Mouse (Mus musculus) embryonic fibroblast, embryonic 13.5 days (primary cell): ENCODE data around the gene Prrx2. TPM values are rescaled to one million over a fixed set of nuclear protein-coding genes. Genes with fewer than 3 reads are reported as not detected.

Experiments
- H3K27ac ChIP-seq: 2 replicates; pipeline ENCODE4 v1.5.1; 2012; ENCODE audit warnings: low read length, control low read depth, inconsistent platforms; ENCODE audit not compliant: insufficient read depth
- H3K4me1 ChIP-seq: 2 replicates; pipeline ENCODE4 v1.6.1; 2011; ENCODE audit warnings: low read length; ENCODE audit not compliant: control insufficient read depth, insufficient read depth
- H3K4me3 ChIP-seq: 2 replicates; pipeline ENCODE4 v1.5.1; 2011; ENCODE audit warnings: mild to moderate bottlenecking, control low read depth, low read length; ENCODE audit not compliant: insufficient read depth
- CTCF ChIP-seq: IDR thresholded peaks from 2 replicates; pipeline ENCODE4 v1.5.1; 2011; ENCODE audit warnings: mild to moderate bottlenecking, control low read depth, low read length, moderate library complexity, borderline replicate concordance; ENCODE audit not compliant: insufficient read depth
- POLR2A ChIP-seq: IDR thresholded peaks from 2 replicates; pipeline ENCODE4 v1.6.1; 2011; ENCODE audit warnings: low read depth, mild to moderate bottlenecking, control low read depth, low read length, moderate library complexity
- polyA plus RNA-seq: library from polyadenylated mRNA; stranded (reverse); fragments of >200 nt; gene quantifications from 2 replicates; pipeline ENCODE4 v1.2.4, GENCODE M21; 2011; ENCODE audit warnings: low read depth; ENCODE audit not compliant: missing spikeins, insufficient read length

Prrx2 gene
- polyA plus RNA-seq, 1 experiment = 154 TPM

DNA sequence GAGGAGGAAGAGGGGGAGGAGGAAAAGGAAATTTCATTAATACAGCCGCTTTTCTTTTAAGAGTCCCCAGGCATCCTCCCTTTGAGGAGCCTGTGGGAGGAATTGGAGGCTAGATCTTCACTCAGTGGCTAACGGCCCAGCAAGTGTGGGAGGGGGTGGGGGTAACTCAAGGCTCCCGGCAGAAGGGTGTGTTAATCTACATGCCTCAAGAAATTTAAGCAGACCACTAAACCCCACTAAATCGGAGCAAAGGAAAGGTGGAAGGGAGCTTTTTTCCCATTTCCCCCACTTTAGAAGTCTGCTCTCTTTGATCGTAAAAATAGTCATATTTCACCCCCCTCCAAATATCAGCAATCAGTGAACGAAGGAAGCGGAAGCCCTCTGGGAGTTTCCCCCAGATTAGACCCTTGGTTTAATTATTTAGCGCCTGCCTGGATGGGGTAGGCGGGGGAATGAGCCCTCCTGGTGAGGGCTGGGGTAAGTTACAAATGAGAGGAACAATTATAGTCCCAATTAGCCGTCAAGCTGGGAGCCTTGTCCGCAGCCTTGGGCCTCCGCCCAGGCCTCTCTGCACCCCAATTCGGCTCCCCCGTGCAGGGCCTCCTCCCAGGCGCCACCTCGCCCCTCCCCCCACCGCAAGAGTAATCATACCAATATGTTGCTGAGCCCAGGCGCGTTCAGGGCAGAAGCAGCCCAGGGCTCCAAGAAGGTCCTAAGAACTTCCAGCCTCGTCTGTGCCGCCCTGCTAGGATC, 1.6 kb downstream of the Prrx2 start:
- H3K4me1 ChIP-seq = peaks cover 11% of the 10 kb centered on the region; the same call in 1 of the 2 replicates
- no peak overlapping the region for H3K4me3 ChIP-seq
- peak overlapping the region; percentile 80 for H3K27ac ChIP-seq
- TF ChIP-seq POLR2A = no peak
- TF ChIP-seq CTCF = no peak

DNA sequence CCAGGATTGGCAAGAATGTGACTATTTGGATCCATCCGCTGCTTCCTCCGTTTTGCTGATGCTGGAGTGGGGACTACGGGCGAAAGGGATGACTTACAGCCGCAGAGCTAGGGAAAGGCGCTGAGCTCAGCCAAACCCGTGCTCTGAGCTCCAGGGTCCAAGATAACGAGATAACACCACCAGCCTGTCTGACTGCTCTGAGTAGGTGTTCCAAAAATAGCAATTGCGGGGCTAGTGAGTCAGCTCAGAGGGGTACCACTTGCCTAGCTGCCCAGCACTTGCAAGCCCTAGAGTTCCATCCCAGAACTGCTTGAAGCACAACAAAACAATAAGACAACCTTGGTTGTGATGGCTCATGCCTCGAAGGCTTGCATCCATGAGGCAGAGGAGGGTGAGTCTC, 7.8 kb downstream of the Prrx2 start:
- H3K4me3 ChIP-seq = no peak overlapping the region
- no peak overlapping the region for H3K27ac ChIP-seq
- TF ChIP-seq CTCF (no peak), POLR2A (no peak)
- peaks cover 5% of the 10 kb centered on the region; the same call in 1 of the 2 replicates for H3K4me1 ChIP-seq

DNA sequence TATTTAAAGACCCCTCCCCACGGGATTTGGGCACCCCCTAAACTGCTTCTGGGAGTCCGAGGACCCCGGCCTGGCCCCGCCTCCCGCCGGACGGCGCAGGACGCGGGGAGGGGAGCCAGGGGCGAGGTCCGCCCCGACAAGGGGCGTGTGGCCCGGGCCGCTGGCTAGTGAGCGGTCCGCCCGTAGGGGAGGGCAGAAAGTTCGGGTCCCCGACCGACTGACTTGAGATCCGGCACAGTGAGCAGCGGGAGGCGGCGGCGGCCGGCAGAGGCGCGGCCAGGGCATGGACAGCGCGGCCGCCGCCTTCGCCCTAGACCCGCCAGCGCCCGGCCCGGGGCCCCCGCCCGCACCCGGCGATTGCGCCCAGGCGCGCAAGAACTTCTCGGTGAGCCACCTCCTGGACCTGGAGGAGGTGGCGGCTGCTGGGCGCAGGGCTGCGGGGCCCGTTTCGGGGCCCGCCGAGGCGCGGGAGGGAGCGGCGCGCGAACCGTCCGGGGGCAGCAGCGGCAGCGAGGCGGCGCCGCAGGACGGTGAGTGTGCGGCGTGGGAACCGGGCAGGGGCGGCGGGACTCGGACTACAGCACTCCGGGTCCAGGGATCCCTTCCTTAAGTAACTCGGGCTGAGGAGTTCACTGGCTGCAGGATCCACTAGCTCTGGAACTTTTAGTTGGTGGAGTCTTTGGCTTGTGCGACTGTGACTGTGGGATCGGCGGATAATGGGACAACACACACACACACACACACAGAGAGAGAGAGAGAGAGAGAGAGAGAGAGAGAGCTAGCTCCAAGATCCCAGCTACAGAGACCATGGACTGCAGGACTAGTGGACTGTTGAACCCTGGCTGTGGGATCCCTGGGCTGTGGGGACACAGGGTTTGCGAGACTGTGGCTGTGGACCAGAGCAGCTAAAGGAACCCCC, 10.6 kb downstream of the Prrx2 start:
- TF ChIP-seq CTCF (no peak), POLR2A (peak; percentile 75)
- peak overlapping the region; percentile 20 for H3K27ac ChIP-seq
- peaks cover 9% of the 10 kb centered on the region; the same call in 1 of the 2 replicates for H3K4me1 ChIP-seq
- peak overlapping the region; percentile 74 for H3K4me3 ChIP-seq

DNA sequence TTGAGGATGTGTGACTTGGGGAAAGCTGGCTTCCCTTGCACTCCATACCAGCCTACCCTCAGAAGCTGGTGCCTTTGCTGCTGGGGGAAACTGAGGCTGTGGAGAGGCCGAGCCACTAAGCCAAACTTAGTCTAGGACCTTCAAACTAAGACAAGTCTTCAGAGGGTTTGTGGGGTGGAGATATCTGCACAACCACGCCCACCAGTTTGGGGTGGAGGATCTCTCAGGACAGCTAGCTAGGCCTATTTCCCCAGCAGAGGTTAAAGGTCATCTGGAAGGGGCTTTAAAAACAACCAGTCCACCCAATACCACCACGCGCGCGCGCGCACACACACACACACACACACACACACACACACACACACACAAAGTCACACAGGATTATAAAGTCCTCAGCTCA, 11.5 kb downstream of the Prrx2 start:
- TF ChIP-seq CTCF = no peak
- peak; percentile 66; the same call in 1 of the 2 replicates for TF ChIP-seq POLR2A
- Histone ChIP-seq H3K27ac (peak overlapping the region; percentile 20), H3K4me1 (peaks cover 11% of the 10 kb centered on the region; the same call in 1 of the 2 replicates), H3K4me3 (peak overlapping the region; percentile 74)

DNA sequence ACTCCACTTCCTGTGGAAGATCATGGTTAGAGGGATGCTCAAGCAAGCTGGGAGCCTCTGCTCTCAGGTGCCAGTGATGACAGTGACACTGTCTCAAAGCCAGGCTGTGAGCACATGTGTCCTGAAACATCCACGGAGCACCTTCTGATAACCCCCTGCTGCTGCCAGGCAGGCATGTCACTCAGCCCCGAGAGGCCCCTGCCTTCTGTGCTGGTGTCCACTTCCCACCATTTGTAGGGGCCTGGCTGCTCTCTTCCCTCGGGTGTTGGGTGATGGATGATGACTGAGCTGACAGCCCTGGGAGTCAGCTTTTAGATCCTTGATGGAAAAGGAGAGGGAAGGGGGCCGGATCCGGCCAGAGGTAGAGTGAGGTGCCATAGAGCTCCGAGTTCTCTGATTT, 12.0 kb downstream of the Prrx2 start:
- no peak for TF ChIP-seq CTCF
- no peak; the same call in 1 of the 2 replicates for TF ChIP-seq POLR2A
- Histone ChIP-seq H3K4me1 (peaks cover 13% of the 10 kb centered on the region; the same call in 1 of the 2 replicates), H3K27ac (peak overlapping the region; percentile 91), H3K4me3 (peak overlapping the region; percentile 74)

DNA sequence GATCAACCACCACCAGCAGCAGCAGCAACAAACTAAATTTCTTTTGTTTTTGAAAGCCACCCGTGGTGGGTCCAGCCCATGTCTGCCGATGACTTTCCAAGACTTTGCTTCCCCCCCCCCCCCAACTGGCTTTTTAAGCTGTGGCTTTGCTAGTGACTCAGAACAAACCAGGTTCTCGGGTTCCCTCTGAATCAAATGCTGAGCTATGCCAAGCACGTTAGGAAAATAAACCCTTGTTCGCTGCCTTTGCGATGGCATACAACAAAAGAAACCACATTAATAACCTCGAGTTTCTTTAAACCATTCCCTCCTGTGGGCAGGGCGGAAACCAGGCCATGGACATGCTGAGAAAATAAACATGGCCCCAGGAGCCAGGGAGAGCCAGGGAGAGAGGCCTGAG, 13.4 kb downstream of the Prrx2 start:
- Histone ChIP-seq H3K4me1 (peaks cover 11% of the 10 kb centered on the region), H3K27ac (peak overlapping the region; percentile 91), H3K4me3 (no peak overlapping the region)
- no peak for TF ChIP-seq CTCF
- no peak; the same call in 1 of the 2 replicates for TF ChIP-seq POLR2A

DNA sequence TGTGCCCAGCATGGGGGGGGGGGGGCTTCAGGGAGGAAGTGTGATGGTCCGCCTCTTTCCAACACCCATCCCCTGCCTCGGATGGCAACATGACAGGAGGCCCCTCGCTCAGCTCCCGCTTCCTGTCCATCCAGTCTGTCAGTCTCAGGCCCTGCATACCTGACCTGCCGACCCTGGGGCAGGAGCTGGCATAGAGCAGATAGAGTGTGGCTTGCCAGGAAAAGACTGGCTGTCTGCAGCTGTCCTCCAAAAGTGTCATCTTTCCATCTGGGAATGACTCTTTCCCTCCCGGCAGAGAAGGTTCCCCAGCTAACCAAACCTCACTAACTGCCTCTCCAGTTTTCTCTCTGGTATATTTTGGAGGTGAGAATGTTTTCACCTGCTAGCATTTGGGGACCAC, 15.8 kb downstream of the Prrx2 start:
- Histone ChIP-seq H3K4me1 (peaks cover 13% of the 10 kb centered on the region), H3K27ac (no peak overlapping the region), H3K4me3 (no peak overlapping the region)
- TF ChIP-seq POLR2A = no peak
- TF ChIP-seq CTCF = no peak

DNA sequence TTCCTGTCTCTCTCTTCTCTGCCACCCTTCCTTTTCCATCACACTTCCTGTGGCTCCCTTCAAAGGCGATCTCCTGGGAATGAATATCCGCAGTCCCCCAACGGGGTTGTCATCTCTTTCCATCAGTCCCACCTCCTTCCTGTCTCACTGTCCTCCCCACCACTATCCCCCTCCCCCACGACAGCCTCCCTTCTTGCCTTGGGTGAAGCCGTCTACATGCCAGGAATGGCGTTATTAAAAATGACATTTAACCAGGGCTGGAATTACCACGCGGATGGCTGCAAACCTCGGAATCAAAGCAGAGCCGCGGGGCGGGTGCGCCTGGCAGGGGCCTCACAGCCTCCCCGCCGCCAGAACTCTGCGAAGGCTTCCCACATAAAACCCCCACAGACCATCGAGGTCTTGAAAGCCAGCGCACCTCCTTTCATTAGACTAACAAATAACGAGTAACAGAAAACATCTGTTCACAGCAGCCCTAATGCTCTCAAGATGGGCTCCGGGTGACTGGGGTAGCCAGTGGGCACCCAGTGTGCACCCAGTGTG, 18.1 kb downstream of the Prrx2 start:
- Histone ChIP-seq H3K4me1 (peaks cover 10% of the 10 kb centered on the region), H3K4me3 (no peak overlapping the region), H3K27ac (peak overlapping the region; percentile 44; the same call in 1 of the 2 replicates)
- no peak for TF ChIP-seq CTCF
- no peak for TF ChIP-seq POLR2A

DNA sequence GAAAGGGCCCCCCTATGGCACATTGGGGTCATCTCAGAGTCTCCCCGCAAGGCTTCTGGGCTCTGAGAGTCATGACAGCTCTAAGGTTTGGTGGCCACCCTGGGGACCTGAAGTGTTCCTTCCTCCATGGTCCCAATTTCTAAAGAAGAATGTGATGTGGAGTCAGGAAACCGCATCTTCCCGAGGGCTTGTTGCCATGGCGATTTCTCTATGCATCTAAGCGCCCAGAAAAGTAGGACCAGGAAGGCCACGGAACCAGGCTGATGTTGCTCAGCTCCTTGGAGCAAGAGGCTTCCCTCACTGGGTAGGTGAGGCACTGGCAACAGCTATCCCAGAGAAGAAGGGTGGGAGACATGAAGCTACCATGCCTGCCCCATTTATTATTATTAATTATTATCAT, 22.3 kb downstream of the Prrx2 start:
- TF ChIP-seq CTCF = no peak
- TF ChIP-seq POLR2A = no peak
- peaks cover 5% of the 10 kb centered on the region for H3K4me1 ChIP-seq
- no peak overlapping the region for H3K4me3 ChIP-seq
- no peak overlapping the region for H3K27ac ChIP-seq
